Mouse (Mus musculus): Measurements from ENCODE around the gene 1700022I11Rik.

Gene 1700022I11Rik

GRCm38 (mm10) chr4:42969304-42969703, at the start of gene 1700022I11Rik:
1700022I11Rik (plus strand) TSS chr4:42969604.
- DNase-seq (ENCODE audit: low spot score) = no peak

- DNase-seq (ENCODE audit: low spot score) = no peak
Observed at GRCm38 (mm10) chr4:42920726-42921125, 48.7 kb upstream of the 1700022I11Rik start.

GRCm38 (mm10) chr4:42921536-42921935, 47.9 kb upstream of the 1700022I11Rik start:
- no peak for DNase-seq (ENCODE audit: low spot score)

- no peak for DNase-seq (ENCODE audit: low spot score)
Observed at GRCm38 (mm10) chr4:42922056-42922455, 47.3 kb upstream of the 1700022I11Rik start.

- no peak for DNase-seq (ENCODE audit: low spot score)
Observed at GRCm38 (mm10) chr4:42922461-42922860, 46.9 kb upstream of the 1700022I11Rik start.

GRCm38 (mm10) chr4:42924095-42924710, 45.2 kb upstream of the 1700022I11Rik start:
- no peak for DNase-seq (ENCODE audit: low spot score)

- DNase-seq (ENCODE audit: low spot score) = no peak
Observed at GRCm38 (mm10) chr4:42928209-42928608, 41.2 kb upstream of the 1700022I11Rik start.

- DNase-seq (ENCODE audit: low spot score) = no peak
Observed at GRCm38 (mm10) chr4:42928952-42929351, 40.5 kb upstream of the 1700022I11Rik start.

- no peak for DNase-seq (ENCODE audit: low spot score)
Observed at GRCm38 (mm10) chr4:42932229-42932969, 37.0 kb upstream of the 1700022I11Rik start.

- peak; percentile 53 for DNase-seq (ENCODE audit: low spot score)
Observed at GRCm38 (mm10) chr4:42933630-42934029, 35.8 kb upstream of the 1700022I11Rik start.

GRCm38 (mm10) chr4:42941396-42941795, 28.0 kb upstream of the 1700022I11Rik start:
- no peak for DNase-seq (ENCODE audit: low spot score)

GRCm38 (mm10) chr4:42943341-42943740, 26.1 kb upstream of the 1700022I11Rik start:
- DNase-seq (ENCODE audit: low spot score) = no peak

GRCm38 (mm10) chr4:42944185-42944584, 25.2 kb upstream of the 1700022I11Rik start:
- DNase-seq (ENCODE audit: low spot score) = no peak

- no peak for DNase-seq (ENCODE audit: low spot score)
Observed at GRCm38 (mm10) chr4:42945043-42945442, 24.4 kb upstream of the 1700022I11Rik start.

GRCm38 (mm10) chr4:42945445-42945844, 24.0 kb upstream of the 1700022I11Rik start:
- no peak for DNase-seq (ENCODE audit: low spot score)

GRCm38 (mm10) chr4:42945952-42946351, 23.5 kb upstream of the 1700022I11Rik start:
- DNase-seq (ENCODE audit: low spot score) = peak; percentile 47

- no peak for DNase-seq (ENCODE audit: low spot score)
Observed at GRCm38 (mm10) chr4:42946733-42947290, 22.6 kb upstream of the 1700022I11Rik start.

- no peak for DNase-seq (ENCODE audit: low spot score)
Observed at GRCm38 (mm10) chr4:42948527-42948926, 20.9 kb upstream of the 1700022I11Rik start.

- DNase-seq (ENCODE audit: low spot score) = no peak
Observed at GRCm38 (mm10) chr4:42949051-42949675, 20.2 kb upstream of the 1700022I11Rik start.

- DNase-seq (ENCODE audit: low spot score) = peak; percentile 95
Observed at GRCm38 (mm10) chr4:42949676-42950051, 19.7 kb upstream of the 1700022I11Rik start, which contains the start of gene Dnajb5. Dnajb5 (plus strand) TSS chr4:42949814.

- peak; percentile 80 for DNase-seq (ENCODE audit: low spot score)
Observed at GRCm38 (mm10) chr4:42950065-42950558, 19.3 kb upstream of the 1700022I11Rik start.

Measured in urinary bladder, postnatal 25 days (tissue).